Mouse (Mus musculus) neutrophil, adult 5-6 weeks (primary cell): Measurements from ENCODE around the gene Lsm10. TPM values are rescaled to one million over a fixed set of nuclear protein-coding genes. Genes with fewer than 3 reads are reported as not detected.
A peak's percentile ranks its signal among the peaks of the same experiment; 100 is the strongest.

Experiments
- ATAC-seq: fragments of 151-379, 151-347 bp; 2 replicates; pipeline ENCODE4 v1.8.0; 2017; ENCODE audit warnings: mild to moderate bottlenecking, moderate TSS enrichment; ENCODE audit not compliant: insufficient number of reproducible peaks, poor library complexity, low FRiP score, severe bottlenecking; ENCODE audit errors: extremely low read depth
- total RNA-seq: library from RNA; stranded (forward); fragments of 200-1000 nt; gene quantifications from 2 replicates; pipeline ENCODE4 v1.2.3, GENCODE M21; 2017

Lsm10 gene
- total RNA-seq: 19.4 and 29.0 TPM in 2 replicates

GRCm38 (mm10) chr4:126096464-126097111, at the start of gene Lsm10:
Gene Lsm10 (plus strand): TSS chr4:126096623.
- ATAC-seq: peak; percentile 100

DNA sequence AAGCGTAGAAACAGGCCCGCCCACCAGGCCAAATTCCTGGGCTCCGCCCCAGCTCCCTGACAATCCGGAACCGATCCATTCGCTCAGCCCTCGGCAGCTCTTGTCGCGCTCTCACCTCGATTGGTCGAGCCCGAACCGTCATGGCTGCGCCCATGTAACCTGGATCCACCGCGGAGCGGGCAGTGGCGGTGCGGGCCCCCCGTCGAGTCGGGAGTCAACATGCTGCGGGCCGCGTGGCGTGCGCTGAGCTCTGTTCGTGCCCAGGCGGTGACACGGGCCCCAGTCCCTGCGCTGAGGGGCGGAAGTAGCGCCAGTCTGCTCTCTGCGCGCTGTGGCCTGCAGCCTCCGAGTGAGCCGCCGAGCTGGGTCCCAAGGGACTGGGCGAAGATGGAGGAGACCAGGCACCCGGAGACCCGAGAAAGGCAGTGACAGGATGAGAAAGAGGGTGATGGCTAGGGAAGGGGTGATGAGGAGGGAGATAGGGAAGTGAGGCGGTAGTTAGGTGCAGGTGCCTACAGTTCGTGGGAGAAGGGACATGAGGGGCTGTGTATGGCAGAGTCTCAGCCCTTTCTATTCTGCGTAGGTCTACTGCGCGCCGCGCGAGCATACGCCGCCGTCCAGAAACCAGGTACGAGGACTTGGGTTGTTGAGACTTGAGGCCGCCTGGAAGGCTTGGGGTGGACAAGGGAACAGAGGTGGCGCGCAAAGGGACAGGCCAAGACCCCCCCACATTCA, 49.4 kb upstream of the Lsm10 start, which contains the start of gene Mrps15:
TSS of gene Mrps15 (plus strand) at position 75 of the 735 bp plus-strand sequence.
- ATAC-seq: peak; percentile 72

- no peak for ATAC-seq
These were observed 44.8 kb upstream of the Lsm10 start for GRCm38 (mm10) chr4:126051617-126052016.

DNA sequence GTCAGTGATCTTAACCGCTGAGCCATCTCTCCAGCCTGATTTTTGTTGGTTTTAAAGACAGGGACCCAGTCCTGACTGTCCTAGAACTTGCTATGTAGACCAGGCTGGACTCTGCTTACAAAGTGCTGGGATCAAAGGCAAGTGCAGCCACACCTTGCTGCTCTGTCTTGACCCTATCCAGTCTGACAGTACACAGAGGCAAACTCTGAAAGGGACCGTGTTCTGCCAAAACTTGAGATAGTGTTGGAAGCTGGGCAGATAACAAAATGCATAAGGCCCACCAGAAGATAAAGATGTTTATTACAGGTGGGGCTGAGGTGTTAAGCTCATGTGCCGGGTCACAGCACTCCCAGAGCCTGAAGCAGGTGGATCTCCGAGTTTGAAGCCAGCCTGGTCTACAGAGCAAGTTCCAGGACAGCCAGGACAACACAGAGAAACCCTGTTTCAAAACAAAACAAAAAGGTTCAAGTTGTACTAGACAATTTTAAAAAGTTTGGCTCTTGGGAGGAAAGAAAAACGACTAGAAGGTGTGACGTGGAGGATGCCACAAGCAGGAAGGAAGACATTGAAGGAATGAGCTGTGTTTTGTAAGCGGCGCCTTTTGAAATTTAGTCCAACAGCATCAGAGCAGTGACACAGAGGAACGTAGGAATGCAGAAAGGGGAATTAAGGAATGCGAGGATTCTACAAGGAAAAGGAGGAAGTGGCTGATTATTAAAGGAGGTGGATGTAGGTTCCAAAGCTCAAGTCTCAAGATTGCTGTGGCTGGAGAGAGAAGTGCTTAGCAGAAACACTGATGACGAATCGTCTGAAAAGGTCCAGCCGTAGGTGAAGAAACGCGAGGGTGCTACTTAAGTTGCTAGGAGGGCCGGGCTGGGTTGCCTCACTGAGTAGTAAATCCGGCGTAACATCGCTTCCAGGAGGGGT, 39.0 kb upstream of the Lsm10 start:
- ATAC-seq: 0 out of 2 replicates have a peak, but pooled peaks have one; percentile 8

- peak; percentile 91 for ATAC-seq
These were observed 38.1 kb upstream of the Lsm10 start, which contains the start of gene Oscp1 for GRCm38 (mm10) chr4:126058134-126058996. Gene Oscp1 (plus strand): TSS chr4:126058565.

DNA sequence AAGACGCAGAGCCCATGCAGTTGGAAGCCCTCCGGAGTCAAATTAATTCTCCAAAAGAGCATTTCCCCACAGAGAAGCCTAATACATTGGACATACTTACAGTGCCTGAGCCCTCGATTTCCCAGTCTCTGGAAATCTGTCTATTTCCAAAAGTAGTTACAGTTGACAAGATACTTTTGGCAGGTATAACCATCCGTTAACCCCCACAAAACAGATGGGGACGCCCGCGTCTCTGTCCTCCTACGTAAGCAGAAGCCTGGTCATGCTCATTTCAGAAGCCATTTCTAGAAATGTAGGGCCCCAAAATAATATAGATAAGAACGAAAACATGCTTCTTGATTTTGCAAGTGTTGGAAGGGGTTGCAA, 37.4 kb upstream of the Lsm10 start:
- ATAC-seq: no peak

DNA sequence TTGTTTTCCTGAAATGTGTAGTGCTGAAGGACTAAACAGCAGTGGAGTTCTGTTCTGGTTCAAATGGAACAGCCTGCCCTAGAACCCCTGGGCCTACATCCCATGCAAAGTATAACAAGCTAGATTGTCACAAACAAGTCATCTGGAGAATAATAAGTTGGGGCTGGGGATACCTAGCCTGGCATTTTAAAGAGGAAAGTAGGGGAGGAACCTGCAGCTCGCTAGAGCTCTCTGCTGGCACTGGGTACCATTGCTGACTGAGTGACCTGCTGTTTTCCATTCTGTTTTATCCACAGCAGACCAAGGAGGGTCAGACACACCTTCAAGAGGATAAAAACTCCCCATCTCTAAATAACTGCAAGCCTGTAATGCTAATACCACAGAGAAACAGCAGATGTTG, 33.6 kb upstream of the Lsm10 start:
- ATAC-seq: no peak

- ATAC-seq: peak; percentile 50; the same call in 1 of the 2 replicates
These were observed 31.2 kb upstream of the Lsm10 start for GRCm38 (mm10) chr4:126065241-126065640.

DNA sequence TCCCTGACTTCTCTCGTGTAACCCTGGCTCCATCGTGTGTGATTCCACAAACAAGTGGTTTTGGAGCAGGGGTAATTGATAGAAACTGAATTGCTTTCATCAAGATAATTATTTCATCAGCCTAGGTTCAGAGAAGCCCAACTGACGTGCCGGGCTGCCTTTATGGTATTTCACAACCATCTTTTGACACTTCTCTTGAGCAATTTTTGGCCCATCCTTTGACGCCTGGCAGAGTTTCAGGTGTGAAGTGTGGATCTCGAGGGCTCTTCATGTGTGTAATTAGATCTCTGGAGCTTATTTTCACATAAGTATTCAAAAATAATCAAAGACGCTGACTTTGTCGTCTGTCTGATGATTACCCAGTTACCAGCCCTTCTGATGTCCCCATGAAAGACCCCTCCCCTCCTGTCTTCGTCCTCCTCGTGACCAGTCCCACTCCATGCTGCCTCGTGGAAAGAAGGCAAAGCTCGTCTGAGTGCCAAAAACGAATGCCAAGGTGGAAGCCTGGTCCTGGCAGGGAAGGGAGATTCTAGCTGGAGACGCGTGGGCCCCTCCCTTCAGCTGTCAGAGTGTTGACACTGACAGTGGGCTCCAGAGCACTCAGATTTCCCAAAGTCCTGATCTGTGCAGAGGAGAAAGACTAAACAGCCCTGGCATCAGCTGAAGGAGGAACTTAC, 28.9 kb upstream of the Lsm10 start:
- ATAC-seq: no peak

- no peak for ATAC-seq
These were observed 27.6 kb upstream of the Lsm10 start for GRCm38 (mm10) chr4:126068842-126069241.

GRCm38 (mm10) chr4:126077833-126078232, 18.6 kb upstream of the Lsm10 start:
- ATAC-seq: no peak

GRCm38 (mm10) chr4:126079266-126079665, 17.2 kb upstream of the Lsm10 start:
- no peak for ATAC-seq

GRCm38 (mm10) chr4:126081601-126082000, 14.8 kb upstream of the Lsm10 start:
- ATAC-seq: no peak

DNA sequence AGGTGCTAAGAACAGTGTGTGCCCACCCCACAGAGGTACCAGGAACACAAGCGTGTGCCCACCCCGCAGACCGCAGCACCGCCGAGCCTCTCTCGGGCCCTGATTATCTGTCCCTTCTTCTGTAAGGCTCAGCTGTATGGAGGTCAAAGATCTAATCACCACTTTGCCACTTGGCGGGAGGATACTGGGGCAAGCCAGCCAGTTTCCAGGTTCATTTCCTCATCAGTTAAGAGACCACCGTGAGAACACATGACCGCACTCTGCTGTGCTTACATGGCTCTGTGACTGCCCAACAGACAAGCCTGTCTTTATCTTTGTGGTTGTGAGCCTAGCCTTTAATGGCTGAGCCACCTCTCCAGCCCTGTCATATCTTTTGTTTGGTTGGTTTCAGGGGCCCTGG, 13.4 kb upstream of the Lsm10 start:
- no peak for ATAC-seq

DNA sequence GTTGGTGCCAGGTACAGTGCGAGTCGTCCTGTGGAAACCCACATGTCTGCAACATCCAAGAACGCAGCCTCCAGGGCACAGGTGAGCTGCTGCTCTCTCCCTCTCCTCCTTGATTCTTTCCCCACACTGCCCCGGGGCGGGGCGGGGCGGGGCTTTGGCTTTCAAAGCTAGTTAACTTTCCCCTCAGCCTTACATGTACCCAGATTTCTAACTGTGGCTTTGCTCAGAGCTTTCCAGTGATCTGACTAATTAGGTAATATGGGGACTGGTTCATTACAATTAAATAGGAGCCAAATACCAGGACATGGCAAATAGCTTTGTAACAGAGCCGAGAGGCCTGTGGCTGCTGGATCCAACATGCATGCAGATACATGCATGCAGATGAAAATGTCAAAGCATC, 12.0 kb upstream of the Lsm10 start:
- ATAC-seq: no peak

DNA sequence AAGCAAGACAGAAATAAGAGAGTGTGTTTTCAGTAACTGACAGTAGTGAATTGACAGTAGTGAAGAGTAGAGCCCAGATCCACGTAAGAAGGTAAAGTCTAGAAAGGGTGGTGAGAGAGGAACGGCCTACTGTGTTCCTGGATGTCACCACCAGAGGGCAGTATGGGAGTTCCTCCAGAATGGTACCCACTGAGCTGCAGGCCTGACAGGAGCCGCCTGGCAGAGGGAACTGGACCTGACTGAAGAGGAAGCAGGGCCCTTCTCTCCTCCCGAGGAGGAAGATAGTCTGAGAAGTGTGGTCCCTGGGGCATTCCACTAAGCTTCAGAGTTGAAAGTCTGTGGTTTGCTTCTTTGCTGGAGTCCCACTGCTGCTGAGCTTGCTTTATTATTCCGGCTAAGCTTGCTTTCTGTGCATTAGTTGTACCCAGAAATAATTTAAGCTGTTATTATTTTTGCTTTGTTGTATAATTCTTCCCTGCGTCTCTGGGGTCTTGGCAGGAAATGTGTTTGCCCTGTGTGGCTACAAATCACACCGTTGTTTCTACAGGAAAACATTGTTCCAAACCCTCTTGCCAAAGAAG, 10.3 kb upstream of the Lsm10 start:
- ATAC-seq: peak; percentile 98

- no peak for ATAC-seq
These were observed 6.1 kb upstream of the Lsm10 start for GRCm38 (mm10) chr4:126090101-126090847.
